Mouse (Mus musculus) heart, embryonic 13.5 days (tissue): ENCODE results near the gene Gm49396. TPM values are rescaled to one million over a fixed set of nuclear protein-coding genes. Genes with fewer than 3 reads are reported as not detected.
A peak's percentile ranks its signal among the peaks of the same experiment; 100 is the strongest.

Experiments used
- ATAC-seq: fragments of 200-750 bp; cut with Nextera tagmentation; 2 replicates; pipeline ENCODE4 v1.8.0; 2017; ENCODE audit warnings: moderate TSS enrichment; ENCODE audit not compliant: insufficient number of reproducible peaks, low FRiP score, low TSS enrichment; ENCODE audit errors: extremely low read depth
- H3K27ac ChIP-seq: fragments of 300-500 bp; sonication (generic); replicated peaks from 2 replicates; pipeline ENCODE4 v1.5.1; 2015; ENCODE audit warnings: moderate library complexity, mild to moderate bottlenecking, inconsistent platforms
- H3K27me3 ChIP-seq: fragments of 300-500 bp; sonication (generic); replicated peaks from 2 replicates; pipeline ENCODE4 v1.6.1; 2015; ENCODE audit warnings: mild to moderate bottlenecking, inconsistent platforms
- H3K36me3 ChIP-seq: fragments of 300-500 bp; sonication (generic); 2 replicates; pipeline ENCODE4 v1.6.1; 2015; ENCODE audit warnings: mild to moderate bottlenecking, inconsistent platforms
- H3K4me1 ChIP-seq: fragments of 300-500 bp; sonication (generic); 2 replicates; pipeline ENCODE4 v1.6.1; 2015; ENCODE audit warnings: inconsistent platforms
- H3K4me2 ChIP-seq: fragments of 300-500 bp; sonication (generic); 2 replicates; pipeline ENCODE4 v1.6.1; 2015; ENCODE audit warnings: inconsistent platforms, mild to moderate bottlenecking, moderate library complexity
- H3K4me3 ChIP-seq: fragments of 300-500 bp; sonication (generic); 2 replicates; pipeline ENCODE4 v1.5.1; 2015; ENCODE audit warnings: moderate library complexity, mild to moderate bottlenecking, inconsistent platforms
- H3K9ac ChIP-seq: fragments of 300-500 bp; sonication (generic); 2 replicates; pipeline ENCODE4 v1.6.1; 2015; ENCODE audit warnings: inconsistent platforms, mild to moderate bottlenecking, moderate library complexity
- H3K9me3 ChIP-seq: fragments of 300-500 bp; sonication (generic); 2 replicates; pipeline ENCODE4 v1.6.1; 2016; ENCODE audit warnings: inconsistent platforms
- WGBS: fragments of 180-500 bp; shearing (Covaris S2); methylation state at CpG from one replicate; pipeline ENCODE4 v1.1.7; 2015; ENCODE audit warnings: mixed read lengths; 5-methylcytosine and 5-hydroxymethylcytosine counted together
- polyA plus RNA-seq: library from polyadenylated mRNA; unstranded; fragments of >200 nt; fragmentation: Nextera tagmentation; extraction: Ambion mirVana; gene quantifications from 2 replicates; pipeline ENCODE4 v1.2.1, GENCODE M21; 2015

Gene Gm49396
- polyA plus RNA-seq, 1 experiment from 2014 or later: 7.4 TPM

- H3K4me2 ChIP-seq: peak overlapping the region; percentile 98
Measured at GRCm38 (mm10) chr7:30589435-30590301, 26.5 kb downstream of the Gm49396 start.

GRCm38 (mm10) chr7:30590927-30591604 lies 27.9 kb downstream of the Gm49396 start:
- H3K36me3 ChIP-seq: peaks cover 9% of the 10 kb centered on the region
- no peak overlapping the region for H3K4me2 ChIP-seq
- 77% methylated on average over 9 of the region's 9 CpGs for whole genome bisulfite sequencing
- peaks cover 15% of the 10 kb centered on the region for H3K27me3 ChIP-seq
- H3K4me1 ChIP-seq: peaks cover 23% of the 10 kb centered on the region
- ATAC-seq: no peak
- peak overlapping the region; percentile 50; the same call in 1 of the 2 replicates for H3K9ac ChIP-seq
- no peak overlapping the region for H3K4me3 ChIP-seq
- no peak overlapping the region for H3K27ac ChIP-seq
- H3K9me3 ChIP-seq: no peaks in the 10 kb centered on the region

More at GRCm38 (mm10) chr7:30589435-30590301, 26.5 kb downstream of the Gm49396 start:
- Histone ChIP-seq H3K4me3 (peak overlapping the region; percentile 80), H3K27ac (peak overlapping the region; percentile 90), H3K9me3 (no peaks in the 10 kb centered on the region), H3K9ac (peak overlapping the region; percentile 96), H3K27me3 (peaks cover 4% of the 10 kb centered on the region), H3K36me3 (peaks cover 23% of the 10 kb centered on the region), H3K4me1 (peaks cover 23% of the 10 kb centered on the region)
- WGBS: 26% methylated on average over 40 of the region's 40 CpGs
- ATAC-seq: peak; percentile 29; the same call in 1 of the 2 replicates

- H3K36me3 ChIP-seq: peaks cover 4% of the 10 kb centered on the region
- H3K27ac ChIP-seq: no peak overlapping the region
- 0 out of 2 replicates have a peak overlapping the region, but pooled peaks have one; percentile 7 for H3K9ac ChIP-seq
- H3K4me2 ChIP-seq: no peak overlapping the region
- H3K27me3 ChIP-seq: peaks cover 17% of the 10 kb centered on the region
- 50% methylated on average over 4 of the region's 4 CpGs for WGBS
- ATAC-seq: no peak
- H3K4me1 ChIP-seq: peaks cover 20% of the 10 kb centered on the region
- no peaks in the 10 kb centered on the region for H3K9me3 ChIP-seq
- no peak overlapping the region for H3K4me3 ChIP-seq
Measured at GRCm38 (mm10) chr7:30591605-30591951, 28.4 kb downstream of the Gm49396 start.

- WGBS: 34% methylated on average over 5 of the region's 5 CpGs
- Histone ChIP-seq H3K4me2 (no peak overlapping the region), H3K27me3 (peaks cover 26% of the 10 kb centered on the region), H3K27ac (no peak overlapping the region), H3K9ac (no peak overlapping the region), H3K4me3 (no peak overlapping the region), H3K4me1 (peaks cover 8% of the 10 kb centered on the region), H3K36me3 (no peaks in the 10 kb centered on the region), H3K9me3 (no peaks in the 10 kb centered on the region)
- no peak for ATAC-seq
Measured at GRCm38 (mm10) chr7:30592772-30593423, 29.8 kb downstream of the Gm49396 start.

GRCm38 (mm10) chr7:30593579-30594509 lies 30.7 kb downstream of the Gm49396 start:
- Histone ChIP-seq H3K27me3 (peaks cover 28% of the 10 kb centered on the region), H3K36me3 (no peaks in the 10 kb centered on the region), H3K27ac (no peak overlapping the region), H3K4me2 (no peak overlapping the region), H3K9me3 (no peaks in the 10 kb centered on the region), H3K4me1 (peaks cover 8% of the 10 kb centered on the region), H3K4me3 (no peak overlapping the region), H3K9ac (no peak overlapping the region)
- no peak for ATAC-seq
- WGBS: 67% methylated on average over 10 of the region's 10 CpGs

- peaks cover 9% of the 10 kb centered on the region for H3K4me1 ChIP-seq
- peaks cover 30% of the 10 kb centered on the region for H3K27me3 ChIP-seq
- H3K36me3 ChIP-seq: no peaks in the 10 kb centered on the region
- no peaks in the 10 kb centered on the region for H3K9me3 ChIP-seq
- no peak overlapping the region for H3K4me3 ChIP-seq
- no peak overlapping the region for H3K4me2 ChIP-seq
- H3K9ac ChIP-seq: no peak overlapping the region
- 53% methylated on average over 4 of the region's 4 CpGs for WGBS
- no peak for ATAC-seq
- H3K27ac ChIP-seq: no peak overlapping the region
Measured at GRCm38 (mm10) chr7:30594510-30595024, 31.4 kb downstream of the Gm49396 start.

- 72% methylated on average over 5 of the region's 5 CpGs for WGBS
- H3K27ac ChIP-seq: no peak overlapping the region
- peaks cover 30% of the 10 kb centered on the region for H3K27me3 ChIP-seq
- peaks cover 12% of the 10 kb centered on the region for H3K4me1 ChIP-seq
- H3K9ac ChIP-seq: no peak overlapping the region
- no peak for ATAC-seq
- H3K36me3 ChIP-seq: no peaks in the 10 kb centered on the region
- no peaks in the 10 kb centered on the region for H3K9me3 ChIP-seq
- no peak overlapping the region for H3K4me3 ChIP-seq
- no peak overlapping the region for H3K4me2 ChIP-seq
Measured at GRCm38 (mm10) chr7:30596093-30596492, 32.9 kb downstream of the Gm49396 start.

- Histone ChIP-seq H3K9me3 (no peaks in the 10 kb centered on the region), H3K9ac (no peak overlapping the region), H3K27ac (no peak overlapping the region), H3K4me1 (peaks cover 12% of the 10 kb centered on the region), H3K27me3 (peaks cover 30% of the 10 kb centered on the region), H3K4me3 (no peak overlapping the region), H3K4me2 (no peak overlapping the region), H3K36me3 (no peaks in the 10 kb centered on the region)
- WGBS: 72% methylated on average over 5 of the region's 5 CpGs
- no peak for ATAC-seq
Measured at GRCm38 (mm10) chr7:30596811-30597210, 33.7 kb downstream of the Gm49396 start.

- Histone ChIP-seq H3K36me3 (no peaks in the 10 kb centered on the region), H3K4me3 (no peak within 1 kb of the TSS), H3K9ac (no peak within 1 kb of the TSS), H3K27me3 (peaks cover 30% of the 10 kb centered on the region), H3K27ac (no peak within 1 kb of the TSS), H3K4me1 (peaks cover 15% of the 10 kb centered on the region), H3K4me2 (peak within 1 kb of the TSS; percentile 49; the same call in 1 of the 2 replicates), H3K9me3 (no peaks in the 10 kb centered on the region)
- ATAC-seq: no peak
- WGBS: 88% methylated on average over 12 of the region's 12 CpGs
Measured at GRCm38 (mm10) chr7:30598786-30599185, 35.6 kb downstream of the Gm49396 start, which contains the start of gene Zbtb32. Gene Zbtb32 (minus strand): TSS chr7:30598909.

- Histone ChIP-seq H3K4me2 (peak overlapping the region; percentile 49), H3K27ac (no peak overlapping the region), H3K36me3 (no peaks in the 10 kb centered on the region), H3K4me1 (peaks cover 15% of the 10 kb centered on the region), H3K9ac (0 out of 2 replicates have a peak overlapping the region, but pooled peaks have one; percentile 21), H3K4me3 (no peak overlapping the region), H3K9me3 (no peaks in the 10 kb centered on the region), H3K27me3 (peaks cover 23% of the 10 kb centered on the region)
- peak; percentile 85 for ATAC-seq
- WGBS: under 1% methylated on average over 16 of the region's 16 CpGs
Measured at GRCm38 (mm10) chr7:30599933-30600353, 36.8 kb downstream of the Gm49396 start.
